Mouse (Mus musculus): ENCODE data around the gene Med16. TPM values are rescaled to one million over a fixed set of nuclear protein-coding genes. Genes with fewer than 3 reads are reported as not detected.
A peak's percentile ranks its signal among the peaks of the same experiment; 100 is the strongest.

Gene Med16
- total RNA-seq, 4 experiments from 2014 or later = 50.4 to 61.2 (median 57.1) TPM

DNA sequence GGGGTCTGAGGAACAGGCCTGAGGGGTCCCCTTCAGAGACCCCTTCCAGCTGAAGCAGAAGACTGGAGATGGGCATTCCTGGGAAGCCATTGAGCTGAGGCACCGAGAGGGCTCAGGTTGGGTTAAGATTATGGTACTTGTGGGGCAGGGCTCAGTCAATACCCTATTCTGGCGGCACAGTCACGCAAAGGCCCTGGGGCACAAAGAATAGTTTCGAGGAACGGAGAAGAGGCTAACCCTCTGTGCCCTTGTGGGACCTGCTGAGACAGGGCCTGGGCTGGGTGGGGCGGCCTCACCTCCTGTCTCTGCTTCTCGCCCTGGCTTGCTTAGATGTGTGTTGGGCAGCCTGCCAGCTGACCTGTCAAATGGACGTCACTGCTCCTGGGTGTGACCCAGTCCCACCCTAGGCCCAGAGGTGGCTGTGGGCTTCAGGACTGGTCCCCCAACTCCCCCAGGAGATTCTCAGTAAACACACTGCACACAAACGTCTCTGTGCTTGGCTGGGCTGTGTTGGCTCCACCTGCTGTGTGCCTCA lies 24.5 kb upstream of the Med16 start:
- no peak for DNase-seq (ENCODE audit: low spot score in 2 of 2)

DNA sequence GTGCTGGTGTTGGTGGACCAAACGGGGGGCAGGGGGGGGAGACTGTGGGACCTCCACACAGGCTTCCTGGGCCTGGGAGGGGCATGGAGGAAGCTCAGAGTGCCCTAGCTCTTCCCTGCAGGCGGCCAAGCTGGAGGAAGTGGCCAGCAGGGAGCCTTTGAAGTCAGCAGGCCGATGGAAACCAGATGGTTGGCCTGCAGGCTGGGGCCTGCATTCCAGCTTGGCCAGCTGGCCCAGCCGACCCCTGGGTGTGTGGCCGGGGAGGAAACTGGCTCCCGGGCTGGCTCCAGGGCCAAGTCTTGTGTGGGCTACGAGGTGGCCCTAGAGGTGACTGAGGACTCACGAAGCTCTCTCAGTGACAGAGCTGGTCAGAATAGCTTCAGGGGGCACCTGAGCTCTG lies 24.0 kb upstream of the Med16 start:
- DNase-seq (ENCODE audit: low spot score in 2 of 2) = no peak

DNA sequence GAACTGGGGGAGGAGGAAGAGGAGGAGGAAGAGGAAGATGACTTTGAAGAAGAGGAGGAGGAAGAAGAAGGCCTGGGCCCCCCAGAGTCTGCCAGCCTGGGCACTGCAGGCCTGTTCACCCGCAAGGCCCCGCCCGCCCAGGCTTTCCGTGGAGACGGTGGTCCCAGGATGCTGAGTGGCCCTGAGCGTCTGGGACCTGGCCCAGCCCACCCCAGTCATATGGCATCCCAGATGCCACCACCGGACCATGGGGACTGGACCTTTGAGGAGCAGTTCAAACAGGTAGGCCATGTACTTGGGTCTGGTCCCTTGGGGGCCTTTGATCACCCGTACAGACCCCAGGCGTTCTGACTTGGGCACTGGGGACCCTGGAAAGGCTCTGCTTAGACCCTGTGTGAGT lies 23.1 kb upstream of the Med16 start:
- DNase-seq (ENCODE audit: low spot score in 2 of 2) = no peak

DNA sequence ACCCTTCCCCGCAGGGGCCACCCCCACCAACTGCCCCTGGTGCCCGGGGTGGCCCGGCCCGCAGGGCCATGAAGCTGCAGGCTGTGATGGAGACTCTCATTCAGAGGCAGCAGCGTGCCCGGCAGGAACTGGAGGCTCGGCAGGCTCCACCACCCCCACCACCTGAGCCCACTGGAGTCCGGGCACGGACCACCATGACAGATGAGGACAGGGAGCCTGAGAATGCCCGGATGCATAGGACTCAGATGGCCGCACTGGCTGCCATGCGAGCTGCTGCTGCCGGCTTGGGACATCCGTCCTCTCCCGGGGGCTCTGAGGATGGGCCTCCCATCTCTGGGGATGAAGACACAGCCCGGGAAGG lies 22.1 kb upstream of the Med16 start:
- DNase-seq (ENCODE audit: low spot score in 2 of 2) = no peak

DNA sequence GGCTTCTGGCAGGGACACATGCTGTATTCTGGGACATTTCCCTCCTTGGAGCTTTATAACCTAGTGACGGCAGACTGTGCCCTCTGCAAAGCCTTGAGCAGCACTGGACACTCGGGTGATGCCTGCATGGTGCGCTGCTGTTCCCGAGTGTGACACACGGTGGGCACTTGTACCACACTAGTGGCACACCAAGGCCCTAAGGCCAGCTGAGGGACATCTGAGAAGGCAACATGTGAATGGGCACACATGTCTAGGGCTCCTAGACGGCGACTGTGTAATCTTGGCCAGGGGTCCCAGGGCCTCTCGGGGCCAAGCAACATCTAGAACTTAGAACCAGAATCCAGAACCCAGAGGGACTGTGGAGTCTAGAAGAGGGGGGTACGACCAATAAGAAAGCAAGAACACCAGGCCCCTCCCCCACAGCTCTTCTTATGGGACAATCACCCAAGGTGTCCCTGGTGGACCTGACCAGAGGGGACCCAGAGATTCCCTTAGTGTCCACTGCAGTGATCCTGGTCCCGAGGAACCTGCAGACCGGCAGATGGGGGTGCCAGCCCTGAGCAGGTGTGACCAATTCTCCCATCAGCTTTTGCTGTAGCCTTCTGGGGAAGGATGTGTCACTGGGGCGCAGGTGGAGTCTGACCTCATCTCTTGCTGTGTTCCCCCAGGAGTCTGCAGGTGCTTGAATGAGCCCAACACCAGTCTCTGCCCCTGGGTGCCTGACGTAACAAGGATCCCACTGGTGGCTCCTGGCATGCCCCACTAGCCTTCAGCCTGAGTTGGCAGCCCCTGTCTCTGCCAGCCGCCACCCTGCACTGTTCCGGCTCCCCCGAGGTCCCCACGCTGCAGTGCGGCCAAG lies 21.5 kb upstream of the Med16 start:
- no peak for DNase-seq (ENCODE audit: low spot score in 2 of 2)

DNA sequence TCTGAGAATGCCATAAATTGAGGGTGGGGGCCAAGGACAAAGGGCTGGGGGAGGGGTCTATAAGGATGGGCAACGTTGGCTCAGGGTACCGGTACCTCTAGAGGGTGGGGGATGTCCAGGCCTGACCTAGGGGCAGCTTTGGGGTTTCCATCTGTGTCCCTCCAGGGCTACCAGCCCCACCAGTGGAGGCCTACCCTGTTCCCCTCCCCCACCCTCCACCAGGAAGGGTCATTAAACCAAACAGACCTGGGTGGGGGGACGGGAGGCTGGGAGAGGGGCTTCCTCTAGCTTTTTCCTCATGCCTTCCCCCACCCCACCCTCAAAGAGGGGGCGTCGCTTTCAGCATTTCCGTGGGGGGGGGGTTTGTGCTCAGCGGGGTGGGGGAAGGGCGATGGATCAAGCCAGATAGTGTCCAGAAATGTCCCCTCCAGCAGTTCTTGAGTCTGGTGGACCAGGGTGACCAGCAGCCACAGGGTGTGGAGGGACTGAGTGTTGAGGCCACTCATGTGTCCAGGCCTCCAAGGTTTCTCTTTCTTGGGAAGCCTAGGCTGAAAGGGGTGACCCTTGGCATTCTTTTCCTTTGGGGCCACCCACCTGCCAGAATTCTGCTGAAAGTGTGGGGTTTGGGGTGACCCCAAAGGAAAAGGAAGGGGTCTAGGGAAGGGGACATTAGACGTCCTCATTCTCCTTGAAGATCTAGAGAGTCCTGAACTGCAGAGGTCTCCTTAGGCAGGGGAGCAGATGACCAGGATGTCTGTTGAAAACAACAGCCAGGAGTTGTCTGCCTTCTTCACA lies 20.4 kb upstream of the Med16 start:
- DNase-seq (ENCODE audit: low spot score in 2 of 2) = no peak

DNA sequence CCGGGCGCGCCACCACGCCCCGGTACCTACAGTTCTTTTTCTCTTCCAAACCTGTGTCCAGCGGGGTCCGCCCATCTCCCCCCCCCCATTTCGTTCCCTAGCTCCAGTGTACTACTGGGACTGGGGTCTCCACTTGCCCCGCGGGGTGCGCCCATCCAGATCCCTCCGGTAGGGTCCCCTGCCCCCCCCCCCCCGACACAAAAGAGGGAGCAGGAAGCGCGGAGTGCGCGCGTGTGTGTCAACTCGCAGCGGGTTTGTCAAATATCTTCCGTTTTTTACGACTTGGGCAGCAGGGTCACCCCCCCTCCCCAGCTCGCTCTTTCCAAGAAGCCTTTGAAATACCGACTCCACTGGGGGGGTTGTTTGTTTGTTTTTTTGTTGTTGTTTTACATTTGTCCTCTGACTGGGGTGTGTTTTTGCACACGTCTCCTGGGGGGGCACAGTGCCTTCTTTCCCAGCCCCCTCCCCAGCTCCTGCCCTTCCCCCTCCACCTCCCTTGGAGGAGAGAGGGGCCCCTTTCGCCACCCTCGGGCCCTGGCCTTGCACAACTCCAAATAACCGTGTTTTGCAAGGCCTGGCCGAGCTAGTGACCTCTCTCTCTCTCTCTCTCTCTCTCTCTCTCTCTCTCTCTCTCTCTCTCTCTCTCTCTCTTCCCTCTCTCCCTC lies 19.4 kb upstream of the Med16 start:
- DNase-seq (ENCODE audit: low spot score in 2 of 2) = no peak

DNA sequence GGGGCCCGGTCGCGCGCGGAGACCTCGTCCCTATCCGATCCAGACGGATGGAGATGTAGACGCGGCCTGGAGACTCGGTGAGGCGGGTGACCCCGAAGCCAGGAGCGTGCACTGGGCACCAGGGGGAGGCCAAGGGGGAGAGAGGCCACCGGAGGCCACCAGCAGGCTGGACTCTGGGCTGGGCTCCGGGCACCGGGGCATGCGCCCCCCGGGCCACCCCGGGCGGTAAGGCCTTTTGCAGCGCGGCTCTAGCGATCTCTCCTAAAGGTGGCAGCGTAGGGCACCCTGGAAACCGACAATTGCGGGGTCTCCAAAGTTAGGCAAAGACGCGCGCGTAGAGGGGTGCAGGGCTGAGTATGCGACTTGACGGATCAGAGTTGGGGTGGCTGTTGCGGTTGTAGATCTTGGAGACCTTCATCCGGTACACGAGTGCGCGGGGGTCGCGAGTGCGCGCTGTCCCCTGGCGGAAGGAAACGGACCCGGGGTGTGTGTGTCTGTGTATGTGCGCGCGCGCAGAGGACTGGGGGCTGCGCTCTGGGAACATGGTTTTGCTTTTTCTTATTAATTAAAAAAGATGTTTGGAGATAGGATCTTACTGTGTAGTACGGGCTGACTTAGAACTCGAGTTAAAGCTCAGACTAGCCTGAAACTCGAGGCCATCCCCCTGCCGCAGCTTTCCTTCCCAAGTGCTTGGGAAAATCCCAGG lies 18.8 kb upstream of the Med16 start:
- no peak for DNase-seq (ENCODE audit: low spot score in 2 of 2)

DNA sequence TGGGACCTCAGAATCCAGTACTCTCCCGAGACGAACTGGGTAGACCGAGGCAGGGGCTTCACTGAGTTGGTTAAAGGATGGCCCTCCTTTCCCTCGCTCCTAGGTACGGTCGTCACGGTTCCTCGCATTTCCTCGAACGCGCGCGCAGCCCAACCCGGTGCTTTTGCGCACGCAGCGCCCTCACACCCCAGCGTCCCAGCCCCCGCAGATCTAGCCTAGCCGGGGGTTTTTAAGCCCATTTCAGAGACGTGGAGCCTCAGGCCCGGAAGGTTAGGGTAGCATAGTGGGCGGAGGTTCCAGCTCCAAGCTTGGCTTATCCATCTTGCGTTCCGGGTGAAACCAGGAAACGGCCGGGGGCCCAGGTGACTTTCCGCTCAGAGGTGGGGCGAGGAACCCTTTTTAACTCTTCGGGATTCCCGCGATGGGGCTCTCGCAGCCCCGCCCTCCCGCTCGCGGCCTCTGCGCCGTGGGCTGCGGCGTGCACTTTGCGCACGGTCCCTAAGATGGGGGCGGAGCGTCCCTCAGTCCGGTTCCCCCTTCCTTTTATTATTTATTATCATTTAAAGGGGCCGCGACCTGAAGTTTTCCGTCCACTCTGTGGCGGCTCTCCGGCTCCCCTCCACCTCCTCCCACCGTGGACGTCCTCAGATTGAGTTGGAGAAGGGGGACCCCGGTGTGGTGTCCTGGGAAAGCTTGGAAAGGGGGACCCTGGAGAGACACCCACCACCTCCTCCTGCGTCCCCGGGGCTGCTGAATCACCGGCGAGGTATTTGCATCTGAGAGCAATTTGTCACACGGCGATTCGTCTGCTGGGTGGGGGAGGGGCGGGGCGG lies 18.0 kb upstream of the Med16 start, which contains the start of gene Arid3a:
TSS of gene Arid3a (plus strand) at position 553 of the 833 bp plus-strand sequence.
- DNase-seq (ENCODE audit: low spot score in 2 of 2) = peak; percentile 77 to 80

DNA sequence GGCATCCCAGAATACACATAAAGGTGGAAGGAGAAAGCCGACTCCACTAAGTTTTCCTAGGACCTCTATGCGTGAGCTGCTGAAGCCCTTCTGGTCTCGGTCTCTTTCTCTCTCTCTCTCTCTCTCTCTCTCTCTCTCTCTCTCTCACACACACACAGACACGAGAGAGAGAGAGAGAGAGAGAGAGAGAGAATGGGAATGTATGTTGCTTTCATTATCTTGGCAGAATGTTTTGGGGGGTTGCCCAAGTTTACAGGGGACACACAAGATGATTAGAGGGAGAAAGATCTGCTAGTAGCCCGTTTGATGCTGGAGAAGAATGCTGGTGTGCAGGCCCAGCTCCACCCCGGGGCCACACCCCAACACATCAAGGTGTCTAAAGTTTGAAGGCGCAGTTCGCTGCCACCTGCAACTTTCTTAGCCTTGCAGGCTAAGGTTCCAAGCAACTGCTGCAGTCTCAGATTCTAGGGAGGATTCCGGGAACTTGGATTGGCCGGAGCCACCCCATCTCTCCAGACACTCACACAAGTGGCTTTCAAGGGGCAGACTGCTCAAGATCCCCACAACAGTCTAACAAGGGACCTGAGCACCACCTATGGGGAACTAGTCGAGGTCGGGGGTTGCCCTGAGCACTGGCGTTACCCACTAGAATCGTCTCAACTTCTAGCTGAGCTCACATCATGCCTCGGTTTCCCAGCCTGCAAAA lies 17.2 kb upstream of the Med16 start:
- DNase-seq (ENCODE audit: low spot score in 2 of 2) = no peak

DNA sequence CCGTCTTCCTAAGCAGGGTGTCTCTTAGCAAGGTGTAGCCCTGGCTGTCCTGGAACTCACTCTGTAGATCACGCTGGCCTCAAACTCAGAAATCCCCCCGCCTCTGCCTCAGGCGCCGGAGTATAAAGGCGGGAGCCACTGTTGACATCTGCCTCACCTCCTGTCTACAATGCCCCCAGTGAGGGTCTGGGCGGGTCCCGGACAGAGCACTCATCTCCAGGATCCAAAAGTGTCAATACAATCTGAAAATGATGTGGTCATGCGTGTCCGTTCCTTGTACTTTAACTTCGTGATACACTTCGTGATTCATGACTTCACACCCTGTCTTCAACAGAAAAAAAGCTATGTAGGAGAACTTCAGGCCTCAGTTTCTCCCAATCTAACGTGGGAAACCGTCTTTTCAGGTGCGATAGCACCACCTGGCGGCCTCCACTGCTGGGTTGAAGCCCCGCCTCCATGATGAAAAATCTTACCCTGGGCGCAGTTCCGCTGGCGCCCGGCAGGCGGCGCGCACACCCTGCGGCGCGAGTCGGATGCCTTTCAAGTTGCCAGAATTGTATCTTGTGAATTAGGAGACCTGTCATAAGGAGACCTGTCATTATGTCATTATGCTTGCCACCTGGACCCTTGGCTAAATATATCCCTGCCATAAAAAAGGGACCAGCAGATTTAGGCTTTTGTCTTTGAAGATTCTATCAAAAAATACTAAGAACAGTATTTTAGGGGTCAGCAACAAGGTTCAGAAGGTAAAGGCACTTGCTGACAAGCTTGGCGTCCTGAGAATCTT lies 16.5 kb upstream of the Med16 start:
- peak; percentile 88 to 98 for DNase-seq (ENCODE audit: low spot score in 2 of 2)

DNA sequence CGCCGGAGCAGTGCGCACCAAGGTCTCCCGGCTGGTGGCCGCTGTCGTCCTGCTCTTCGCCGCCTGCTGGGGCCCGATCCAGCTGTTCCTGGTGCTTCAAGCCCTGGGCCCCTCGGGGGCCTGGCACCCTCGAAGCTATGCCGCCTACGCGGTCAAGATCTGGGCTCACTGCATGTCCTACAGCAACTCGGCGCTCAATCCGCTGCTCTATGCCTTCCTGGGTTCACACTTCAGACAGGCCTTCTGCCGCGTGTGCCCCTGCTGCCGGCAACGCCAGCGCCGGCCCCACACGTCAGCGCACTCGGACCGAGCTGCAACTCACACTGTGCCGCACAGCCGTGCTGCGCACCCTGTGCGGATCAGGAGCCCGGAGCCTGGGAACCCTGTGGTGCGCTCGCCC lies 12.8 kb upstream of the Med16 start:
- no peak for DNase-seq (ENCODE audit: low spot score in 2 of 2)

DNA sequence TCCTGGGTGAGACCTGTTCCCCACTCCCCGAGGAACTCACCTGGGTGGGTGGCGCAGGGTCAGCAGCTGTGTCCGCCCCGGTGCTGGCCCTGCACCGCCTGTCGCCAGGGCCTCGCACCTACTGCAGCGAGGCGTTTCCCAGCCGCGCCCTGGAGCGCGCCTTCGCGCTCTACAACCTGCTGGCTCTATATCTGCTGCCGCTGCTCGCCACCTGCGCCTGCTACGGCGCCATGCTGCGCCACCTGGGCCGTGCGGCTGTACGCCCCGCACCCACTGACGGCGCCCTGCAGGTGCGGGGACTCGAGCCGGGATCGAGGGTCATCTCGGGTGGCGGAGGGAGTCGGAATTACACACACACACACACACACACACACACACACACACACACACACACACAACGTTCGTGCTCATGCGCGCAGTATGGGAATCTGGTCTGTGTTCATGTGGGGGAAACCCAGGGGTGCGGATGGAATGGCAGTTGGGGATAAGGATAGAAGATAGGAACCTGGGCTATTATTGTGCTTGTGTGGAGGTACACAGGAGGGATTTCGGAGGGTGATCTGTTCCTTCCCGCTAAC lies 12.3 kb upstream of the Med16 start, which contains the start of gene R3hdm4:
TSS of gene R3hdm4 (minus strand) at position 251 of the 578 bp plus-strand sequence.
- DNase-seq (ENCODE audit: low spot score in 2 of 2) = no peak

DNA sequence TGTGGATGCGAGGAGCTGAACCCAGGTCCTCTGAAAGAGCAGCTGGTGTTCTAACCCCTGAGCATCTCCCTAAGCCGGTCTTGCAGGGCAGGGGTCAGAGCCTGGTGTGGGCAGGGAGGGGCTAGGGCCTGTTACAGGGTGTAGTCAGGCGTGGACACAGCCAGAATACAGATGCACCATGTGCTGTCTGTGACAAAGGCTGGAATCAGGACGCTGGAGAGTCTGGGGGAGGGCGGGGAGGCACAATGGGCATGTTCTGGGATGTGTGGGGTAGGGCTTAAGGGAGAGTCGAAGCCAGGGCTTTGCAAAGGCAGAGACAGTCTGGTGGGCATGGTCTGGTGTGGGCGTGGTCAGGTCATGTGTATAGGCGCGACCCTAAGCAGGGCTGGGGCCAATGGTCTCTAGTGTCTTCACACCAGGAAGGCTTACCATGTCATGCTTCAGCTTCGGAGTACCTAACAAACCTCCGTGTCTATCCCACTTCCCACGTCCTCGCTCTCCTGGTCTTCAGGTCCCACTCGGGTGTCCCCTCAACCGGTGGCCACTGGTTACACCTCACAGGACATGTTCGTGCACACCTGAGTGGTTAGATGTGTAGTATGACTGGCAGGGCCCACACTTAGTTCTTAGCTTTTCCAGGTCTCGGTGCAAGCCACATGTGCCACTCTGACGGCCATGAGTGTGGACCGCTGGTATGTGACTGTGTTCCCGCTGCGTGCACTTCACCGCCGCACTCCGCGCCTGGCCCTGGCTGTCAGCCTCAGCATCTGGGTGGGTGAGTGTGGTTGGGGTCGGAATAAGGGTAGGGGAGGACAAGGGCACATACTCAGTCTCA lies 11.6 kb upstream of the Med16 start:
- DNase-seq (ENCODE audit: low spot score in 2 of 2) = no peak

DNA sequence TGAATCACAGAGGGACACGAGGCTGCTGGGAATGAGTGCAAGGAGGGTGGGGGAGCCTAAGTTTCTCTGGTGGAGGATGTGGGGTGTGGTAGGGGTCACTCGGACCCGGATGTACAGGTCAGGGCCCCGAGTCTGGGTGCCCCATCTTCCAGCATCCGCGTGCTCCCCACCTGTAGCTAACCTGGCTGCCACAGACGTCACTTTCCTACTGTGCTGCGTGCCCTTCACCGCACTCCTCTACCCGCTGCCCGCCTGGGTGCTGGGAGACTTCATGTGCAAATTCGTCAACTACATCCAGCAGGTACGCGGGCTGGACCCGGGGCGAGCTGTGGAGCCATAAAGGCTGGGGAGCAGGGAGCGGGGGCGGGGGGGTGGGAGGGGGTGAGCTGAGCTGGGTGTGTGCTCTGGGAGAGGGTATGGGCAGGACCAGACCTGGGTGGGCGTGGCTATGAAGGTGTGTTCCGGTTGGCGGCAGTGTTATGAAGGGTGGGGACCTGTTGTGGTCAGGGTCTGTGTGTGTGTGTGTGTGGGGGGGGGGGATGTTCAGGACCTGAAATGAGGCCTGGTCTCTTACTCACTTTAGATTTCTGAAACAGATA lies 10.6 kb upstream of the Med16 start:
- DNase-seq (ENCODE audit: low spot score in 2 of 2) = no peak

DNA sequence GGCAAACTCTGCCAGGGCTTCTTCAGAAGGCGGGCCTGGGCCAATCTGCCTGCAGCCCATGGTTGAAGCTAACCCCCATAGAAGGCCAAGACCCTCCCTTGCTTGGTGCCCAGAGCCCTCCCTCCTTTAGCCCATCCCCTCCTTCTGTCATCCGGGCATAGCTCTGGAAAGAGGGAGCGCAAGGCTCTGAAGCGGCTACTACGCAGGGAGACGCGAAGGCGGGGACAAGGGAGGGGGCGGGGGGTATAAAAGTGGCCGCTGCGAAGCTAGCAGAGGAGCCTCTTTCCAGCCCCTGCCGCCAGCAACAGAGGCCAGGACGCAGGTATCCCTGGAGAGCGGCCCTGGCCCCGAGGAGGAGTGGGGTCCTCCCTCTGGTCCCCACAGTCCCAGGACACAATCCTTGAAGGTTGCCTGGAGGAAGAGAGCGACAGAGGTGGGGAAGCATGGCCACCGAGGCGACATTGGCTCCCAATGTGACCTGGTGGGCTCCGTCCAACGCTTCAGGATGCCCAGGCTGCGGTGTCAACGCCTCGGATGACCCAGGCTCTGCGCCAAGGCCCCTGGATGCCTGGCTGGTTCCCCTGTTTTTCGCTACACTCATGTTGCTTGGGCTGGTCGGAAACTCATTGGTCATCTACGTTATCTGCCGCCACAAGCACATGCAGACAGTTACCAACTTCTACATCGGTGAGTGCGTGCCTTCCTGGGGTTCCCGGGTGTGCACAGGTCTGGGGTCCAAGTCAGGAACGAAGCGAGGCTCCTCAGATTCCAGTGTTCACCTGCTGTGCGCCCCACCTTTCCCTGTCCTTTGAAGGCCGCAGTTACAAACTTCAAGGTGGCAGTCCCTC lies 9.7 kb upstream of the Med16 start:
- no peak for DNase-seq (ENCODE audit: low spot score in 2 of 2)

Measured in layer of hippocampus, adult 8-10 months (tissue).